In genomic region chr8:105638510-105638909, GRCm38 (mm10) we compare ENCODE assay signal across 10 mouse cellular contexts. TPM values are rescaled to one million over a fixed set of nuclear protein-coding genes. Genes with fewer than 3 reads are reported as not detected.
DNase-seq lines count a peak whose midpoint lies in the region; ATAC-seq and TF ChIP-seq lines count a peak whose summit lies in the region.
"Had no signal": no experiment of that assay in that cellular context is flagged by ENCODE, and none has a peak within 500 bp of the region (broad histone marks: within the 10 kb centered on the region; RNA-seq: fewer than 3 reads in every experiment).

No protein-coding gene starts in this region.

- peak overlapping the region; percentile 73 for H3K4me2 ChIP-seq in lung, embryonic 14.5 days
- H3K4me2 ChIP-seq in limb, embryonic 12.5 days: peak overlapping the region; percentile 89
- H3K4me2 ChIP-seq in stomach, embryonic 16.5 days (ENCODE audit: low read depth, low read length): peak overlapping the region; percentile 61

- TF ChIP-seq CTCF in lung, embryonic 14.5 days (IDR thresholded peaks at IDR 0.05; ENCODE audit: low read depth): no peak
- TF ChIP-seq CTCF in embryonic fibroblast, embryonic 13.5 days (IDR thresholded peaks at IDR 0.05; ENCODE audit: borderline replicate concordance, insufficient read depth, low read length): no peak
- no peak for TF ChIP-seq CTCF in lung, adult 2 months (IDR thresholded peaks at IDR 0.05; ENCODE audit: insufficient read depth, low read length)

- H3K4me1 ChIP-seq in lung, embryonic 14.5 days (ENCODE audit: insufficient read depth): 0 out of 2 replicates have a peak, but pooled peaks cover 10% of the 10 kb centered on the region
- peaks cover 16% of the 10 kb centered on the region for H3K4me1 ChIP-seq in embryonic fibroblast, embryonic 13.5 days (ENCODE audit: control insufficient read depth, insufficient read depth, low read length)
- peaks cover 33% of the 10 kb centered on the region for H3K4me1 ChIP-seq in limb, embryonic 12.5 days (replicated peaks)
- H3K4me1 ChIP-seq in stomach, embryonic 16.5 days (ENCODE audit: control insufficient read depth, insufficient read depth, low read length): peaks cover 24% of the 10 kb centered on the region
- peaks cover 19% of the 10 kb centered on the region for H3K4me1 ChIP-seq in lung, adult 2 months (ENCODE audit: control insufficient read depth, insufficient read depth, low read length)

- peak overlapping the region; percentile 99 for H3K9ac ChIP-seq in lung, embryonic 14.5 days
- H3K9ac ChIP-seq in limb, embryonic 12.5 days (replicated peaks): 0 out of 2 replicates have a peak overlapping the region, but pooled peaks have one; percentile 34
- H3K9ac ChIP-seq in stomach, embryonic 16.5 days (ENCODE audit: low read length): 0 out of 2 replicates have a peak overlapping the region, but pooled peaks have one; percentile 26

- no peaks in the 10 kb centered on the region for H3K27me3 ChIP-seq in lung, embryonic 14.5 days (ENCODE audit: insufficient read depth, low read length)
- no peaks in the 10 kb centered on the region for H3K27me3 ChIP-seq in limb, embryonic 12.5 days
- no peaks in the 10 kb centered on the region for H3K27me3 ChIP-seq in stomach, embryonic 16.5 days (ENCODE audit: control insufficient read depth, insufficient read depth, low read length)

- peaks cover 7% of the 10 kb centered on the region for H3K36me3 ChIP-seq in lung, embryonic 14.5 days (ENCODE audit: insufficient read depth)
- peaks cover 2% of the 10 kb centered on the region; the same call in 1 of the 2 replicates for H3K36me3 ChIP-seq in limb, embryonic 12.5 days
- H3K36me3 ChIP-seq in stomach, embryonic 16.5 days (ENCODE audit: control insufficient read depth, insufficient read depth, low read length): 0 out of 2 replicates have a peak, but pooled peaks cover under 1% of the 10 kb centered on the region

- H3K9me3 ChIP-seq in lung, embryonic 14.5 days (ENCODE audit: low read depth, low read length): no peaks in the 10 kb centered on the region
- no peaks in the 10 kb centered on the region for H3K9me3 ChIP-seq in limb, embryonic 12.5 days
- H3K9me3 ChIP-seq in stomach, embryonic 16.5 days (replicated peaks; ENCODE audit: control insufficient read depth, low read length): no peaks in the 10 kb centered on the region

- 0 out of 2 replicates have a peak overlapping the region, but pooled peaks have one; percentile 100 for H3K27ac ChIP-seq in lung, embryonic 14.5 days (ENCODE audit: low read depth)
- H3K27ac ChIP-seq in embryonic fibroblast, embryonic 13.5 days (ENCODE audit: insufficient read depth, low read length): no peak overlapping the region
- peak overlapping the region; percentile 31; the same call in 1 of the 2 replicates for H3K27ac ChIP-seq in limb, embryonic 12.5 days
- peak overlapping the region; percentile 37 for H3K27ac ChIP-seq in stomach, embryonic 16.5 days (ENCODE audit: low read length)

- TF ChIP-seq POLR2A in embryonic fibroblast, embryonic 13.5 days (IDR thresholded peaks at IDR 0.05; ENCODE audit: low read depth, low read length): no peak
- no peak for TF ChIP-seq POLR2A in lung, adult 2 months (IDR thresholded peaks at IDR 0.05; ENCODE audit: borderline replicate concordance, extremely low read depth, low read depth, low read length)

- ATAC-seq in lung, embryonic 14.5 days (ENCODE audit: insufficient read depth): no peak
- ATAC-seq in limb, embryonic 12.5 days (ENCODE audit: insufficient number of reproducible peaks, insufficient read depth, low FRiP score, low TSS enrichment, low read depth): no peak
- no peak for ATAC-seq in stomach, embryonic 16.5 days (ENCODE audit: insufficient read depth, low FRiP score)
- no peak for ATAC-seq in megakaryocyte progenitor cell, adult 5-6 weeks (replicated peaks; ENCODE audit: poor library complexity)

- no peak for DNase-seq in lung, embryonic 14.5 days
- no peak for DNase-seq in lung, postnatal 36 days
- no peak for DNase-seq in yolk sac, embryonic 10.5 days (ENCODE audit: low spot score)
- no peak for DNase-seq in lung, adult 2 months
- DNase-seq: adrenal gland, postnatal 14 days had no signal

- peak overlapping the region; percentile 94 for H3K4me3 ChIP-seq in lung, embryonic 14.5 days (ENCODE audit: low read depth, low read length)
- peak overlapping the region; percentile 19; the same call in 1 of the 2 replicates for H3K4me3 ChIP-seq in embryonic fibroblast, embryonic 13.5 days (ENCODE audit: insufficient read depth, low read length)
- H3K4me3 ChIP-seq in limb, embryonic 12.5 days (replicated peaks): peak overlapping the region; percentile 86
- peak overlapping the region; percentile 89; the same call in 1 of the 2 replicates for H3K4me3 ChIP-seq in stomach, embryonic 16.5 days (replicated peaks; ENCODE audit: low read length)
- no peak overlapping the region for H3K4me3 ChIP-seq in lung, adult 2 months (replicated peaks; ENCODE audit: extremely low read depth, low read depth, low read length)

- WGBS in lung, embryonic 14.5 days: 79% methylated on average over 4 of the region's 4 CpGs
- WGBS in limb, embryonic 12.5 days: 93% methylated on average over 4 of the region's 4 CpGs
- WGBS in stomach, embryonic 16.5 days: 74% methylated on average over 4 of the region's 4 CpGs
- WGBS in lung, adult 2 months: 63% methylated on average over 4 of the region's 4 CpGs

RNA-seq across cellular contexts. Expression of gene Agrp, which starts 1.3 kb away (rescaled TPM):
- 0.69 and 0.89 TPM in 2 replicates for polyA plus RNA-seq in lung, embryonic 14.5 days (2014; fragmentation: Nextera tagmentation; extraction: Ambion mirVana)
- polyA plus RNA-seq in embryonic fibroblast, embryonic 13.5 days (2011; ENCODE audit: insufficient read length, low read depth, missing spikeins): not detected in 2 replicates
- 0.97 and 1.4 TPM in 2 replicates for polyA plus RNA-seq in limb, embryonic 12.5 days (2016; fragmentation: Nextera tagmentation; extraction: Ambion mirVana)
- polyA plus RNA-seq in stomach, embryonic 16.5 days (2015; fragmentation: Nextera tagmentation; extraction: Ambion mirVana): 0.81 and 0.99 TPM in 2 replicates
- total RNA-seq in megakaryocyte progenitor cell, adult 5-6 weeks (2015): not detected in 2 replicates
- total RNA-seq in megakaryocyte progenitor cell, adult 5-6 weeks (2017): not detected in 2 replicates
- polyA plus RNA-seq in lung, adult 2 months (2012; rRNA removed): 1.7 TPM in 2 replicates
- total RNA-seq: hematopoietic stem cell, adult 5-6 weeks had no signal

RNA-seq across cellular contexts. Expression of gene Ctcf, which starts 2.1 kb away (rescaled TPM):
- polyA plus RNA-seq in lung, embryonic 14.5 days (2014; fragmentation: Nextera tagmentation; extraction: Ambion mirVana): 127 and 129 TPM in 2 replicates
- 55.2 and 69.7 TPM in 2 replicates for polyA plus RNA-seq in embryonic fibroblast, embryonic 13.5 days (2011; ENCODE audit: insufficient read length, low read depth, missing spikeins)
- polyA plus RNA-seq in limb, embryonic 12.5 days (2016; fragmentation: Nextera tagmentation; extraction: Ambion mirVana): 149 and 160 TPM in 2 replicates
- 76.0 and 76.1 TPM in 2 replicates for polyA plus RNA-seq in stomach, embryonic 16.5 days (2015; fragmentation: Nextera tagmentation; extraction: Ambion mirVana)
- 95.7 and 103 TPM in 2 replicates for total RNA-seq in megakaryocyte progenitor cell, adult 5-6 weeks (2015)
- 88.1 and 104 TPM in 2 replicates for total RNA-seq in megakaryocyte progenitor cell, adult 5-6 weeks (2017)
- 17.2 and 17.9 TPM in 2 replicates for polyA plus RNA-seq in lung, adult 2 months (2012; rRNA removed)

RNA-seq across cellular contexts. Expression of gene Ripor1, which starts 33.5 kb away (rescaled TPM):
- 32.1 and 33.7 TPM in 2 replicates for polyA plus RNA-seq in lung, embryonic 14.5 days (2014; fragmentation: Nextera tagmentation; extraction: Ambion mirVana)
- polyA plus RNA-seq in embryonic fibroblast, embryonic 13.5 days (2011; ENCODE audit: insufficient read length, low read depth, missing spikeins): 31.7 and 40.8 TPM in 2 replicates
- polyA plus RNA-seq in limb, embryonic 12.5 days (2016; fragmentation: Nextera tagmentation; extraction: Ambion mirVana): 11.3 and 16.8 TPM in 2 replicates
- 21.9 and 23.3 TPM in 2 replicates for polyA plus RNA-seq in stomach, embryonic 16.5 days (2015; fragmentation: Nextera tagmentation; extraction: Ambion mirVana)
- total RNA-seq in megakaryocyte progenitor cell, adult 5-6 weeks (2015): 46.9 and 53.0 TPM in 2 replicates
- 6.4 and 6.6 TPM in 2 replicates for total RNA-seq in megakaryocyte progenitor cell, adult 5-6 weeks (2017)
- 71.7 and 74.9 TPM in 2 replicates for polyA plus RNA-seq in lung, adult 2 months (2012; rRNA removed)

RNA-seq across cellular contexts. Expression of gene Carmil2, which starts 47.6 kb away (rescaled TPM):
- polyA plus RNA-seq in lung, embryonic 14.5 days (2014; fragmentation: Nextera tagmentation; extraction: Ambion mirVana): 0.70 and 1.1 TPM in 2 replicates
- polyA plus RNA-seq in embryonic fibroblast, embryonic 13.5 days (2011; ENCODE audit: insufficient read length, low read depth, missing spikeins): 0.42 and 0.58 TPM in 2 replicates
- 0.58 and 0.59 TPM in 2 replicates for polyA plus RNA-seq in limb, embryonic 12.5 days (2016; fragmentation: Nextera tagmentation; extraction: Ambion mirVana)
- polyA plus RNA-seq in stomach, embryonic 16.5 days (2015; fragmentation: Nextera tagmentation; extraction: Ambion mirVana): 0.55 and 0.74 TPM in 2 replicates
- 2.2 and 3.4 TPM in 2 replicates for total RNA-seq in megakaryocyte progenitor cell, adult 5-6 weeks (2015)
- 2.0 and 2.2 TPM in 2 replicates for total RNA-seq in megakaryocyte progenitor cell, adult 5-6 weeks (2017)
- polyA plus RNA-seq in lung, adult 2 months (2012; rRNA removed): 3.8 and 4.9 TPM in 2 replicates

Comparison
In these comparisons a context has a peak if more than half of its experiments do, and no peak if none do; other contexts are left out.
1. H3K9ac ChIP-seq: peak in every context shown above with its lines; median percentile 99 in lung, embryonic 14.5 days; 34 in limb, embryonic 12.5 days; 26 in stomach, embryonic 16.5 days.